Mouse (Mus musculus) CH12.LX (cell line): ENCODE results near the gene 3110040N11Rik. TPM values are rescaled to one million over a fixed set of nuclear protein-coding genes. Genes with fewer than 3 reads are reported as not detected.

Experiments
- DNase-seq: peaks from one replicate; pipeline ENCODE4 v3.0.0-alpha.2; 2013; ENCODE audit errors: extremely low read depth
- H3K27ac ChIP-seq: 2 replicates; pipeline ENCODE4 v1.5.1; 2012; ENCODE audit warnings: low read depth, mild to moderate bottlenecking, control low read depth, moderate library complexity; ENCODE audit not compliant: insufficient read depth
- H3K27me3 ChIP-seq: replicated peaks from 2 replicates; pipeline ENCODE3; 2012; ENCODE audit warnings: inconsistent platforms
- H3K36me3 ChIP-seq, 2 experiments: replicated peaks in 1 of 2; 2 replicates each; pipeline versions ENCODE3 to v1.6.1; 2012; ENCODE audit warnings: inconsistent platforms in 1 of 2, low read length in 1 of 2, mild to moderate bottlenecking in 1 of 2, mixed read lengths in 1 of 2, moderate library complexity in 1 of 2; ENCODE audit not compliant: control insufficient read depth in 1 of 2, insufficient read depth in 1 of 2
- H3K4me1 ChIP-seq, 2 experiments: 2 replicates each; pipeline ENCODE4 v1.6.1; 2012; ENCODE audit warnings: inconsistent platforms in 1 of 2, moderate library complexity in 1 of 2; ENCODE audit not compliant: insufficient read depth in 2 of 2, control insufficient read depth in 1 of 2
- H3K4me2 ChIP-seq: 2 replicates; pipeline ENCODE4 v1.6.1; 2012; ENCODE audit warnings: low read depth, mild to moderate bottlenecking, control low read depth; ENCODE audit not compliant: poor library complexity, insufficient read depth, severe bottlenecking
- H3K4me3 ChIP-seq, 3 experiments: fragments of 150-350 bp in 1 of 3; sonication (generic) in 1 of 3; replicated peaks in 1 of 3; 2 replicates each; pipeline versions ENCODE3 to v1.5.1; 2011 to 2012; ENCODE audit warnings: low read depth in 2 of 3, low read length in 2 of 3, mild to moderate bottlenecking in 2 of 3, moderate library complexity in 2 of 3, control low read depth in 1 of 3, improper control_type of control experiment in 1 of 3, inconsistent platforms in 1 of 3, mixed read lengths in 1 of 3; ENCODE audit not compliant: poor library complexity in 1 of 3
- H3K79me2 ChIP-seq: replicated peaks from 2 replicates; pipeline ENCODE4 v1.6.1; 2012; ENCODE audit warnings: mild to moderate bottlenecking, moderate library complexity; ENCODE audit not compliant: control insufficient read depth, poor library complexity, insufficient read depth, severe bottlenecking; ENCODE audit errors: extremely low read depth
- H3K9ac ChIP-seq: 2 replicates; pipeline ENCODE4 v1.6.1; 2012; ENCODE audit warnings: low read depth, mild to moderate bottlenecking, control low read depth, moderate library complexity; ENCODE audit not compliant: insufficient read depth
- H3K9me3 ChIP-seq: replicated peaks from 2 replicates; pipeline ENCODE3; 2012; ENCODE audit warnings: low read length, inconsistent platforms, mixed read lengths
- CTCF ChIP-seq, 2 experiments: IDR thresholded peaks in 1 of 2; conservative IDR thresholded peaks in 1 of 2; 2 replicates each; pipeline ENCODE4 v1.5.1; 2011 to 2012; ENCODE audit warnings: low read depth in 2 of 2, low read length in 2 of 2, improper control_type of control experiment in 1 of 2, inconsistent platforms in 1 of 2, mild to moderate bottlenecking in 1 of 2, moderate library complexity in 1 of 2
- ELF1 ChIP-seq: IDR thresholded peaks from 2 replicates; pipeline ENCODE4 v1.6.1; 2014; ENCODE audit warnings: low read depth, mild to moderate bottlenecking, inconsistent platforms, low read length, improper control_type of control experiment
- GABPA ChIP-seq: IDR thresholded peaks from 2 replicates; pipeline ENCODE4 v1.6.1; 2012; ENCODE audit warnings: low read depth, low read length, improper control_type of control experiment, inconsistent platforms; ENCODE audit not compliant: insufficient replicate concordance
- IRF4 ChIP-seq: IDR thresholded peaks from 2 replicates; pipeline ENCODE4 v1.6.1; 2014; ENCODE audit warnings: low read depth, mild to moderate bottlenecking, inconsistent platforms, low read length, improper control_type of control experiment
- KAT2A ChIP-seq: IDR thresholded peaks from 2 replicates; pipeline ENCODE4 v1.6.1; 2012; ENCODE audit warnings: low read length, improper control_type of control experiment, inconsistent platforms; ENCODE audit not compliant: insufficient replicate concordance
- MEF2A ChIP-seq: IDR thresholded peaks from 2 replicates; pipeline ENCODE4 v1.6.1; 2014; ENCODE audit warnings: low read depth, mild to moderate bottlenecking, inconsistent platforms, low read length, improper control_type of control experiment, borderline replicate concordance
- MXI1 ChIP-seq: IDR thresholded peaks from 2 replicates; pipeline ENCODE4 v1.6.1; 2011; ENCODE audit warnings: mild to moderate bottlenecking, low read depth, low read length, improper control_type of control experiment
- MYC ChIP-seq: IDR thresholded peaks from 2 replicates; pipeline ENCODE4 v1.6.1; 2011; ENCODE audit warnings: low read depth, mild to moderate bottlenecking, improper control_type of control experiment, low read length
- NELFE ChIP-seq: IDR thresholded peaks from 2 replicates; pipeline ENCODE4 v1.6.1; 2011; ENCODE audit warnings: low read depth, low read length, improper control_type of control experiment
- NRF1 ChIP-seq: IDR thresholded peaks from 2 replicates; pipeline ENCODE4 v1.6.1; 2014; ENCODE audit warnings: low read depth, mild to moderate bottlenecking, inconsistent platforms, low read length, improper control_type of control experiment, moderate library complexity
- PAX5 ChIP-seq: IDR thresholded peaks from 2 replicates; pipeline ENCODE4 v1.6.1; 2012; ENCODE audit warnings: low read length, inconsistent platforms, mixed read lengths
- POLR2A ChIP-seq: IDR thresholded peaks from 2 replicates; pipeline ENCODE4 v1.6.1; 2011; ENCODE audit warnings: low read depth, mild to moderate bottlenecking, improper control_type of control experiment, low read length
- POLR2AphosphoS2 ChIP-seq: IDR thresholded peaks from 2 replicates; pipeline ENCODE4 v1.6.1; 2011; ENCODE audit warnings: low read depth, low read length, improper control_type of control experiment
- RCOR1 ChIP-seq: conservative IDR thresholded peaks from 2 replicates; pipeline ENCODE4 v1.6.1; 2012; ENCODE audit warnings: low read depth, mild to moderate bottlenecking, inconsistent platforms, low read length, improper control_type of control experiment
- SMC3 ChIP-seq: IDR thresholded peaks from 2 replicates; pipeline ENCODE4 v1.6.1; 2011; ENCODE audit warnings: low read depth, low read length, improper control_type of control experiment
- TCF12 ChIP-seq: IDR thresholded peaks from 2 replicates; pipeline ENCODE4 v1.6.1; 2014; ENCODE audit warnings: low read depth, mild to moderate bottlenecking, inconsistent platforms, low read length, improper control_type of control experiment
- UBTF ChIP-seq: IDR thresholded peaks from 2 replicates; pipeline ENCODE4 v1.6.1; 2012; ENCODE audit warnings: low read depth, mild to moderate bottlenecking, inconsistent platforms, low read length, improper control_type of control experiment, moderate library complexity
- USF1 ChIP-seq: IDR thresholded peaks from 2 replicates; pipeline ENCODE4 v1.6.1; 2014; ENCODE audit warnings: low read depth, mild to moderate bottlenecking, inconsistent platforms, low read length, improper control_type of control experiment
- ZKSCAN1 ChIP-seq: IDR thresholded peaks from 2 replicates; pipeline ENCODE4 v1.6.1; 2012; ENCODE audit warnings: low read depth, inconsistent platforms, low read length, improper control_type of control experiment, borderline replicate concordance
- ZMIZ1 ChIP-seq: IDR thresholded peaks from 2 replicates; pipeline ENCODE4 v1.6.1; 2012; ENCODE audit warnings: low read depth, mild to moderate bottlenecking, inconsistent platforms, low read length, improper control_type of control experiment
- ZNF384 ChIP-seq: IDR thresholded peaks from 2 replicates; pipeline ENCODE4 v1.6.1; 2012; ENCODE audit warnings: low read depth, low read length, improper control_type of control experiment, inconsistent platforms
- dilution Hi-C: fragments of 300-500 bp; cut with MboI; formaldehyde crosslinking; loops from 2 replicates; pipeline ENCODE4 v1.14.3; 2020; ENCODE audit warnings: low sequenced_read_pairs; ENCODE audit not compliant: extremely low pct_unique_long_range_greater_than_20kb, extremely low pct_ligation_motif_present
- in situ Hi-C: fragments of 300-500 bp; cut with MboI; formaldehyde crosslinking; loops from 3 replicates; pipeline ENCODE4 v1.14.3; 2019; ENCODE audit warnings: low sequenced_read_pairs, low pct_ligation_motif_present, low pct_unique_long_range_greater_than_20kb, mixed read lengths
- polyA plus RNA-seq: library from polyadenylated mRNA; unstranded; fragments of >175 nt; gene quantifications from 2 replicates; pipeline ENCODE4 v1.2.1, GENCODE M21; 2012; ENCODE audit warnings: low read depth; ENCODE audit not compliant: insufficient read length
- total RNA-seq, 2 experiments: library from RNA; depleted of rRNA; stranded (reverse); fragments of 300-350 nt in 1 of 2; fragments of >200 nt in 1 of 2; gene quantifications; 2 replicates each; pipeline ENCODE4 v1.2.3; 2012 to 2014

Gene 3110040N11Rik
- total and polyA plus RNA-seq, 3 experiments = 53.2 to 91.7 (median 58.6) TPM

DNA sequence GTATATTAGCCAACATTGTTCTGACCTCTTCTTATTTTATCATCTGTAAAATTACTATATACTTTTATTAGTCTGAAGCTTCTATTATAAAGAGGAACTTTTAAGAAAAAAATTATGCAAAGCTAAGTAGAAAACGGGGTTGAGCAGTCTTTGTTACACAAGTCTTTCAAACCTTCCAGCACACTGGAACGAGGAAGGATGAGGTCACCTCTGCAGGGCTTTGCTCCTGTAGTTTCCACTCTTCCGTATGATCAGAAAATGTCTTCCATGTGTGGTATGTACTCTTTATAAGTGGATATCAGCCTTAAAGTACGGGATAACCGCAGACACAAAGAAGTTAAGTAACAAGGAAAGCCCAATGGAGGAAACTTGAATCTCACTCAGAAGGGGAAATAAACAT lies 46.2 kb upstream of the 3110040N11Rik start:
- Histone ChIP-seq H3K9me3 (peaks cover 3% of the 10 kb centered on the region), H3K4me3 (no peak overlapping the region), H3K27ac (no peak overlapping the region), H3K79me2 (no peaks in the 10 kb centered on the region), H3K4me1 (no peaks in the 10 kb centered on the region), H3K9ac (no peak overlapping the region), H3K36me3 (no peaks in the 10 kb centered on the region), H3K27me3 (no peaks in the 10 kb centered on the region), H3K4me2 (no peak overlapping the region)
- TF ChIP-seq GABPA (no peak), POLR2AphosphoS2 (no peak), KAT2A (no peak), ZKSCAN1 (no peak), RCOR1 (no peak), TCF12 (no peak), NELFE (no peak), ZMIZ1 (no peak), USF1 (no peak), MYC (no peak), POLR2A (no peak), UBTF (no peak), PAX5 (no peak), IRF4 (no peak)
- no peak for DNase-seq
- in situ Hi-C loops = no loop called here
- dilution Hi-C loops = no loop called here

GRCm38 (mm10) chr7:81834847-81835246 lies 45.6 kb upstream of the 3110040N11Rik start:
- no peak overlapping the region for H3K4me2 ChIP-seq
- H3K9me3 ChIP-seq = peaks cover 3% of the 10 kb centered on the region
- H3K27me3 ChIP-seq = no peaks in the 10 kb centered on the region
- dilution Hi-C loops = no loop called here
- in situ Hi-C loops = no loop called here
- DNase-seq = no peak
- H3K79me2 ChIP-seq = no peaks in the 10 kb centered on the region
- peaks cover 1 to 2% of the 10 kb centered on the region in 2 experiments; a peak in 1 of 4 replicates for H3K4me1 ChIP-seq
- TF ChIP-seq CTCF (conservative IDR thresholded peaks at IDR 0.05 in 1 of 2, IDR thresholded peaks at IDR 0.05 in 1 of 2; ENCODE audit: low read depth in 2 of 2, low read length in 2 of 2) (peak in 1 of 2 experiments; percentile 42; a peak in 2 of 4 replicates), IRF4 (no peak), USF1 (no peak), ZMIZ1 (no peak), NRF1 (no peak), POLR2A (no peak), ELF1 (no peak), NELFE (no peak), MYC (no peak), SMC3 (0 out of 2 replicates have a peak, but pooled peaks have one; percentile 3), ZNF384 (no peak), MXI1 (no peak), MEF2A (no peak), TCF12 (no peak), PAX5 (no peak), POLR2AphosphoS2 (no peak)
- no peak overlapping the region for H3K4me3 ChIP-seq
- H3K36me3 ChIP-seq = no peaks in the 10 kb centered on the region
- H3K27ac ChIP-seq = no peak overlapping the region
- no peak overlapping the region for H3K9ac ChIP-seq
